26 mouse cellular contexts compared by ENCODE assay signal in the genomic region with DNA sequence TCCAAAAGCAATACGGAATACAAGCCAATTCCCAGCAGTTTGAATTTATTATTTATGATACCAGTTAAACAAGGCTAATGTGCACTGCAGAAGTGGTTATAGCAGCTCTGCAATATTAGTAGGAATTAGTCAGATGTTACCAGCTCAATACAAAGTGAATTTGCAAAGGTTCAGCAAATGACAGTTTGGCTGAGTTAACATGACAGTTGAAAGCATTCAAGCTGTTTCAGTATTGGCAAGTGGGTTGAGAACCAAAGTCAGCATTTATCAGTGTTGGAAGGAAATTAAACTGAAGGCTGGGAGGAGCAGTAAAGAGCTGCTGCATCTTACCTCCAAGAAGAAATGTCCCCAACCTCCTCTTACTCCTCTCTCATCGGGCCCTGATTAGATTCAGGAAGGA.
DNase-seq lines count a peak whose midpoint lies in the region; ATAC-seq and TF ChIP-seq lines count a peak whose summit lies in the region.
"Had no signal": no experiment of that assay in that cellular context is flagged by ENCODE, and none has a peak within 500 bp of the region (broad histone marks: within the 10 kb centered on the region; RNA-seq: fewer than 3 reads in every experiment).

No protein-coding gene starts in this region.

- no peaks in the 10 kb centered on the region for H3K27me3 ChIP-seq in forebrain, embryonic 16.5 days (replicated peaks; ENCODE audit: control insufficient read depth, insufficient read depth, low read length)
- no peaks in the 10 kb centered on the region for H3K27me3 ChIP-seq in forebrain, embryonic 13.5 days
- no peaks in the 10 kb centered on the region for H3K27me3 ChIP-seq in hindbrain, postnatal 0 days (ENCODE audit: insufficient read depth, low read length)
- no peaks in the 10 kb centered on the region for H3K27me3 ChIP-seq in hindbrain, embryonic 12.5 days
- H3K27me3 ChIP-seq in midbrain, postnatal 0 days (ENCODE audit: insufficient read depth, low read length) = no peaks in the 10 kb centered on the region
- H3K27me3 ChIP-seq in midbrain, embryonic 16.5 days (ENCODE audit: control insufficient read depth, insufficient read depth, low read depth, low read length) = no peaks in the 10 kb centered on the region
- H3K27me3 ChIP-seq: forebrain, embryonic 12.5 days; heart, embryonic 13.5 days; hindbrain, embryonic 13.5 days; limb, embryonic 12.5 days; liver, embryonic 15.5 days; lung, embryonic 15.5 days; neural tube, embryonic 15.5 days had no signal

- H3K9ac ChIP-seq in forebrain, embryonic 16.5 days (replicated peaks; ENCODE audit: low read depth, low read length) = no peak overlapping the region
- H3K9ac ChIP-seq in forebrain, embryonic 13.5 days = no peak overlapping the region
- no peak overlapping the region for H3K9ac ChIP-seq in hindbrain, postnatal 0 days (replicated peaks; ENCODE audit: low read length)
- H3K9ac ChIP-seq in hindbrain, embryonic 12.5 days = no peak overlapping the region
- H3K9ac ChIP-seq in midbrain, postnatal 0 days (replicated peaks; ENCODE audit: low read length, poor library complexity, severe bottlenecking) = no peak overlapping the region
- H3K9ac ChIP-seq in midbrain, embryonic 16.5 days (ENCODE audit: low read depth, low read length) = no peak overlapping the region
- H3K9ac ChIP-seq: forebrain, embryonic 12.5 days; heart, embryonic 13.5 days; hindbrain, embryonic 13.5 days; limb, embryonic 12.5 days; liver, embryonic 15.5 days; lung, embryonic 15.5 days; neural tube, embryonic 15.5 days had no signal

- no peak overlapping the region for H3K4me2 ChIP-seq in forebrain, embryonic 16.5 days (ENCODE audit: low read length)
- H3K4me2 ChIP-seq in forebrain, embryonic 13.5 days = no peak overlapping the region
- H3K4me2 ChIP-seq in hindbrain, postnatal 0 days (ENCODE audit: low read depth, low read length) = no peak overlapping the region
- no peak overlapping the region for H3K4me2 ChIP-seq in hindbrain, embryonic 12.5 days (replicated peaks)
- H3K4me2 ChIP-seq in midbrain, postnatal 0 days (ENCODE audit: low read depth, low read length, poor library complexity, severe bottlenecking) = no peak overlapping the region
- no peak overlapping the region for H3K4me2 ChIP-seq in midbrain, embryonic 16.5 days (ENCODE audit: low read length)
- H3K4me2 ChIP-seq: forebrain, embryonic 12.5 days; heart, embryonic 13.5 days; hindbrain, embryonic 13.5 days; limb, embryonic 12.5 days; liver, embryonic 15.5 days; lung, embryonic 15.5 days; midbrain, embryonic 11.5 days; neural tube, embryonic 15.5 days had no signal

- H3K36me3 ChIP-seq in forebrain, embryonic 16.5 days (ENCODE audit: control insufficient read depth, insufficient read depth) = no peaks in the 10 kb centered on the region
- H3K36me3 ChIP-seq in forebrain, embryonic 13.5 days (ENCODE audit: poor library complexity, severe bottlenecking) = no peaks in the 10 kb centered on the region
- H3K36me3 ChIP-seq in hindbrain, postnatal 0 days (ENCODE audit: insufficient read depth, low read length) = no peaks in the 10 kb centered on the region
- no peaks in the 10 kb centered on the region for H3K36me3 ChIP-seq in hindbrain, embryonic 12.5 days
- no peaks in the 10 kb centered on the region for H3K36me3 ChIP-seq in midbrain, postnatal 0 days (ENCODE audit: insufficient read depth, low read length)
- no peaks in the 10 kb centered on the region for H3K36me3 ChIP-seq in midbrain, embryonic 16.5 days (ENCODE audit: control insufficient read depth, insufficient read depth, low read length)
- H3K36me3 ChIP-seq: forebrain, embryonic 12.5 days; heart, embryonic 13.5 days; hindbrain, embryonic 13.5 days; limb, embryonic 12.5 days; liver, embryonic 15.5 days; lung, embryonic 15.5 days; neural tube, embryonic 15.5 days had no signal

- 64% methylated on average over 2 of the region's 2 CpGs for WGBS in forebrain, embryonic 16.5 days
- WGBS in forebrain, embryonic 13.5 days = 89% methylated on average over 2 of the region's 2 CpGs
- WGBS in hindbrain, postnatal 0 days = 67% methylated on average over 2 of the region's 2 CpGs
- 80% methylated on average over 2 of the region's 2 CpGs for WGBS in hindbrain, embryonic 12.5 days
- WGBS in midbrain, postnatal 0 days = 71% methylated on average over 2 of the region's 2 CpGs
- WGBS in midbrain, embryonic 16.5 days = 77% methylated on average over 2 of the region's 2 CpGs

- peak; percentile 34 for DNase-seq in hindbrain, postnatal 0 days (ENCODE audit: low spot score)
- peak; percentile 53 for DNase-seq in midbrain, postnatal 0 days (ENCODE audit: low spot score)
- DNase-seq in right cerebral cortex, adult 2 months (ENCODE audit: low spot score in 2 of 2) = no peak
- DNase-seq: adrenal gland, postnatal 25 days; cerebellum, adult 9-10 months; heart, adult 2 months; heart, postnatal 14 days; kidney, adult 2 months; kidney, postnatal 4 days; thymus, adult 2 months; thymus, postnatal 36 days had no signal

- H3K27ac ChIP-seq in forebrain, embryonic 16.5 days (ENCODE audit: low read length) = no peak overlapping the region
- no peak overlapping the region for H3K27ac ChIP-seq in forebrain, embryonic 13.5 days
- no peak overlapping the region for H3K27ac ChIP-seq in hindbrain, postnatal 0 days
- no peak overlapping the region for H3K27ac ChIP-seq in hindbrain, embryonic 12.5 days
- H3K27ac ChIP-seq in midbrain, postnatal 0 days (ENCODE audit: low read depth, low read length) = no peak overlapping the region
- no peak overlapping the region for H3K27ac ChIP-seq in midbrain, embryonic 16.5 days (ENCODE audit: low read length)
- H3K27ac ChIP-seq: forebrain, embryonic 12.5 days; heart, adult 2 months; heart, embryonic 13.5 days; hindbrain, embryonic 13.5 days; left cerebral cortex, adult 2 months; limb, embryonic 12.5 days; liver, embryonic 15.5 days; lung, embryonic 15.5 days; neural tube, embryonic 15.5 days had no signal

- ATAC-seq in forebrain, embryonic 16.5 days = peak; percentile 63
- no peak for ATAC-seq in forebrain, embryonic 13.5 days
- no peak for ATAC-seq in hindbrain, postnatal 0 days
- ATAC-seq in hindbrain, embryonic 12.5 days (ENCODE audit: low FRiP score) = no peak
- no peak for ATAC-seq in midbrain, postnatal 0 days (ENCODE audit: low FRiP score)
- ATAC-seq in midbrain, embryonic 16.5 days = no peak
- ATAC-seq: CD4-positive, CD25-positive, alpha-beta regulatory T cell, adult 4 months had no signal

- no peak overlapping the region for H3K4me3 ChIP-seq in forebrain, embryonic 16.5 days (replicated peaks; ENCODE audit: low read length)
- no peak overlapping the region for H3K4me3 ChIP-seq in forebrain, embryonic 13.5 days
- no peak overlapping the region for H3K4me3 ChIP-seq in hindbrain, postnatal 0 days (ENCODE audit: low read length)
- no peak overlapping the region for H3K4me3 ChIP-seq in hindbrain, embryonic 12.5 days
- no peak overlapping the region for H3K4me3 ChIP-seq in midbrain, postnatal 0 days (ENCODE audit: low read depth, low read length)
- H3K4me3 ChIP-seq in midbrain, embryonic 16.5 days (ENCODE audit: low read depth, low read length) = no peak overlapping the region
- H3K4me3 ChIP-seq: erythroblast, embryonic 14.5 days; forebrain, embryonic 12.5 days; heart, adult 2 months; heart, embryonic 13.5 days; hindbrain, embryonic 13.5 days; left cerebral cortex, adult 2 months; limb, embryonic 12.5 days; liver, embryonic 15.5 days; lung, embryonic 15.5 days; neural tube, embryonic 15.5 days had no signal

- H3K9me3 ChIP-seq in forebrain, embryonic 16.5 days (ENCODE audit: control insufficient read depth, low read length) = no peaks in the 10 kb centered on the region
- no peaks in the 10 kb centered on the region for H3K9me3 ChIP-seq in forebrain, embryonic 13.5 days (replicated peaks)
- H3K9me3 ChIP-seq in hindbrain, postnatal 0 days (ENCODE audit: low read length) = no peaks in the 10 kb centered on the region
- H3K9me3 ChIP-seq in hindbrain, embryonic 12.5 days (replicated peaks) = no peaks in the 10 kb centered on the region
- H3K9me3 ChIP-seq in midbrain, postnatal 0 days (ENCODE audit: low read length) = no peaks in the 10 kb centered on the region
- H3K9me3 ChIP-seq in midbrain, embryonic 16.5 days (replicated peaks; ENCODE audit: control insufficient read depth, low read length, poor library complexity, severe bottlenecking) = no peaks in the 10 kb centered on the region
- H3K9me3 ChIP-seq: forebrain, embryonic 12.5 days; heart, embryonic 13.5 days; hindbrain, embryonic 13.5 days; limb, embryonic 12.5 days; liver, embryonic 15.5 days; lung, embryonic 15.5 days; neural tube, embryonic 15.5 days had no signal

- 0 out of 2 replicates have a peak, but pooled peaks cover 3% of the 10 kb centered on the region for H3K4me1 ChIP-seq in forebrain, embryonic 16.5 days (replicated peaks; ENCODE audit: control insufficient read depth, insufficient read depth, low read length)
- H3K4me1 ChIP-seq in forebrain, embryonic 13.5 days = no peaks in the 10 kb centered on the region
- no peaks in the 10 kb centered on the region for H3K4me1 ChIP-seq in hindbrain, postnatal 0 days (ENCODE audit: insufficient read depth, low read length)
- no peaks in the 10 kb centered on the region for H3K4me1 ChIP-seq in hindbrain, embryonic 12.5 days
- no peaks in the 10 kb centered on the region for H3K4me1 ChIP-seq in midbrain, postnatal 0 days (ENCODE audit: insufficient read depth, low read length)
- no peaks in the 10 kb centered on the region for H3K4me1 ChIP-seq in midbrain, embryonic 16.5 days (ENCODE audit: control insufficient read depth, insufficient read depth, low read length)
- H3K4me1 ChIP-seq: forebrain, embryonic 12.5 days; heart, embryonic 13.5 days; hindbrain, embryonic 13.5 days; limb, embryonic 12.5 days; liver, embryonic 15.5 days; lung, embryonic 15.5 days; neural tube, embryonic 15.5 days had no signal

- TF ChIP-seq CTCF in hindbrain, postnatal 0 days (IDR thresholded peaks at IDR 0.05; ENCODE audit: low read depth) = no peak
- TF ChIP-seq CTCF in midbrain, postnatal 0 days (IDR thresholded peaks at IDR 0.05) = no peak

Comparison
In these comparisons a context has a peak if more than half of its experiments do, and no peak if none do; other contexts are left out.
1. DNase-seq: peak in hindbrain, postnatal 0 days (single experiment) and midbrain, postnatal 0 days (single experiment); none in right cerebral cortex, adult 2 months (0 of 2).